Mouse (Mus musculus): Measurements from ENCODE around the gene Ndufa13. TPM values are rescaled to one million over a fixed set of nuclear protein-coding genes. Genes with fewer than 3 reads are reported as not detected.

Gene Ndufa13
- polyA plus RNA-seq, 1 experiment from 2014 or later, result 216 TPM

GRCm38 (mm10) chr8:69847167-69848065 lies 54.9 kb downstream of the Ndufa13 start:
- Histone ChIP-seq H3K4me1 (ENCODE audit: control insufficient read depth, insufficient read depth, low read length) (no peaks in the 10 kb centered on the region), H3K9ac (ENCODE audit: low read length) (no peak overlapping the region), H3K9me3 (replicated peaks; ENCODE audit: control insufficient read depth, low read length) (no peaks in the 10 kb centered on the region), H3K27me3 (replicated peaks; ENCODE audit: control insufficient read depth, insufficient read depth, low read length) (no peaks in the 10 kb centered on the region), H3K36me3 (ENCODE audit: control insufficient read depth, insufficient read depth, low read length) (0 out of 2 replicates have a peak, but pooled peaks cover 4% of the 10 kb centered on the region), H3K27ac (ENCODE audit: low read depth, low read length) (no peak overlapping the region), H3K4me2 (ENCODE audit: low read length) (no peak overlapping the region), H3K4me3 (ENCODE audit: low read depth, low read length) (no peak overlapping the region)
- DNase-seq (ENCODE audit: low spot score), result no peak
- no peak for ATAC-seq
- WGBS, result 73% methylated on average over 3 of the region's 3 CpGs

Other genes starting within 250 kb of the Ndufa13 start
- gene Zfp964, start 248.1 kb downstream of the Ndufa13 start, polyA plus RNA-seq (2014; fragmentation: Nextera tagmentation; extraction: Ambion mirVana), result 1.4 and 1.6 TPM in 2 replicates
- gene Zfp869, start 191.8 kb downstream of the Ndufa13 start, polyA plus RNA-seq (2014; fragmentation: Nextera tagmentation; extraction: Ambion mirVana), result 38.0 and 39.6 TPM in 2 replicates
- 10.0 and 10.2 TPM in 2 replicates for gene Zfp963, start 152.6 kb downstream of the Ndufa13 start, polyA plus RNA-seq (2014; fragmentation: Nextera tagmentation; extraction: Ambion mirVana)
- gene Gm20422, start 127.7 kb downstream of the Ndufa13 start, polyA plus RNA-seq (2014; fragmentation: Nextera tagmentation; extraction: Ambion mirVana), result 0.36 and 1.4 TPM in 2 replicates
- 31.4 and 41.6 TPM in 2 replicates for gene Atp13a1, start 111.4 kb downstream of the Ndufa13 start, polyA plus RNA-seq (2014; fragmentation: Nextera tagmentation; extraction: Ambion mirVana)
- 37.4 and 42.2 TPM in 2 replicates for gene Zfp866, start 111.4 kb downstream of the Ndufa13 start, polyA plus RNA-seq (2014; fragmentation: Nextera tagmentation; extraction: Ambion mirVana)
- 16.0 and 26.1 TPM in 2 replicates for gene Gmip, start 93.9 kb downstream of the Ndufa13 start, polyA plus RNA-seq (2014; fragmentation: Nextera tagmentation; extraction: Ambion mirVana)
- 1.3 and 1.4 TPM in 2 replicates for gene Lpar2, start 80.1 kb downstream of the Ndufa13 start, polyA plus RNA-seq (2014; fragmentation: Nextera tagmentation; extraction: Ambion mirVana)
- 46.8 and 47.7 TPM in 2 replicates for gene Pbx4, start 70.1 kb downstream of the Ndufa13 start, polyA plus RNA-seq (2014; fragmentation: Nextera tagmentation; extraction: Ambion mirVana)
- gene Cilp2, start 14.9 kb downstream of the Ndufa13 start, polyA plus RNA-seq (2014; fragmentation: Nextera tagmentation; extraction: Ambion mirVana), result 2.0 and 2.6 TPM in 2 replicates
- 2.5 and 3.1 TPM in 2 replicates for gene Tssk6, start 374 bp downstream of the Ndufa13 start, polyA plus RNA-seq (2014; fragmentation: Nextera tagmentation; extraction: Ambion mirVana)
- gene Yjefn3, start 154 bp upstream of the Ndufa13 start, polyA plus RNA-seq (2014; fragmentation: Nextera tagmentation; extraction: Ambion mirVana), result 9.9 and 10.0 TPM in 2 replicates
- gene Gatad2a, start 93.8 kb upstream of the Ndufa13 start, polyA plus RNA-seq (2014; fragmentation: Nextera tagmentation; extraction: Ambion mirVana), result 28.8 and 30.5 TPM in 2 replicates
- 67.4 and 78.1 TPM in 2 replicates for gene Mau2, start 140.2 kb upstream of the Ndufa13 start, polyA plus RNA-seq (2014; fragmentation: Nextera tagmentation; extraction: Ambion mirVana)
- gene Sugp1, start 140.3 kb upstream of the Ndufa13 start, polyA plus RNA-seq (2014; fragmentation: Nextera tagmentation; extraction: Ambion mirVana), result 43.5 and 45.5 TPM in 2 replicates
- 0.11 and 0.73 TPM in 2 replicates for gene Tm6sf2, start 170.4 kb upstream of the Ndufa13 start, polyA plus RNA-seq (2014; fragmentation: Nextera tagmentation; extraction: Ambion mirVana)
- gene Hapln4, start 180.9 kb upstream of the Ndufa13 start, polyA plus RNA-seq (2014; fragmentation: Nextera tagmentation; extraction: Ambion mirVana), result 0.19 and 0.28 TPM in 2 replicates
- gene Ncan, start 218.3 kb upstream of the Ndufa13 start, polyA plus RNA-seq (2014; fragmentation: Nextera tagmentation; extraction: Ambion mirVana), result 75.4 and 94.1 TPM in 2 replicates
- 41.4 and 46.0 TPM in 2 replicates for gene Nr2c2ap, start 228.8 kb upstream of the Ndufa13 start, polyA plus RNA-seq (2014; fragmentation: Nextera tagmentation; extraction: Ambion mirVana)
- gene Rfxank, start 236.6 kb upstream of the Ndufa13 start, polyA plus RNA-seq (2014; fragmentation: Nextera tagmentation; extraction: Ambion mirVana), result 8.7 and 9.2 TPM in 2 replicates
- 66.2 and 76.7 TPM in 2 replicates for gene Borcs8, start 236.9 kb upstream of the Ndufa13 start, polyA plus RNA-seq (2014; fragmentation: Nextera tagmentation; extraction: Ambion mirVana)
- gene Mef2b, start 237.2 kb upstream of the Ndufa13 start, polyA plus RNA-seq (2014; fragmentation: Nextera tagmentation; extraction: Ambion mirVana), result 0.30 and 0.77 TPM in 2 replicates